Mouse (Mus musculus) frontal cortex, adult (tissue): ENCODE results near the gene Bcl7c.

Experiments
- ATAC-seq: cut with Nextera tagmentation; 2 replicates; pipeline ENCODE4 v1.9.2; 2017; ENCODE audit warnings: mild to moderate bottlenecking, moderate library complexity, mixed read lengths; ENCODE audit not compliant: low TSS enrichment

Gene Bcl7c

GRCm38 (mm10) chr7:127685304-127686018 is 23.3 kb downstream of the Bcl7c start:
- ATAC-seq = peak; percentile 60

- no peak for ATAC-seq
Observed at GRCm38 (mm10) chr7:127681888-127682553, 26.7 kb downstream of the Bcl7c start.

- no peak for ATAC-seq
Observed at GRCm38 (mm10) chr7:127680541-127680940, 28.2 kb downstream of the Bcl7c start.

- ATAC-seq = no peak
Observed at GRCm38 (mm10) chr7:127678811-127679210, 29.9 kb downstream of the Bcl7c start.

- ATAC-seq = no peak
Observed at GRCm38 (mm10) chr7:127677609-127678008, 31.1 kb downstream of the Bcl7c start.

- no peak for ATAC-seq
Observed at GRCm38 (mm10) chr7:127677077-127677476, 31.7 kb downstream of the Bcl7c start.

GRCm38 (mm10) chr7:127675391-127675811 is 33.3 kb downstream of the Bcl7c start:
- peak; percentile 82 for ATAC-seq

- ATAC-seq = peak; percentile 92
Observed at GRCm38 (mm10) chr7:127674977-127675376, 33.8 kb downstream of the Bcl7c start.

GRCm38 (mm10) chr7:127672776-127673175 is 36.0 kb downstream of the Bcl7c start:
- no peak for ATAC-seq

GRCm38 (mm10) chr7:127671880-127672774 is 36.6 kb downstream of the Bcl7c start:
- ATAC-seq = no peak

- no peak for ATAC-seq
Observed at GRCm38 (mm10) chr7:127667171-127667570, 41.6 kb downstream of the Bcl7c start.

GRCm38 (mm10) chr7:127666679-127667078 is 42.1 kb downstream of the Bcl7c start:
- no peak for ATAC-seq

- no peak for ATAC-seq
Observed at GRCm38 (mm10) chr7:127666066-127666654, 42.6 kb downstream of the Bcl7c start.

- ATAC-seq = no peak
Observed at GRCm38 (mm10) chr7:127662926-127663325, 45.8 kb downstream of the Bcl7c start.

- no peak for ATAC-seq
Observed at GRCm38 (mm10) chr7:127661833-127662232, 46.9 kb downstream of the Bcl7c start.

GRCm38 (mm10) chr7:127660882-127661281 is 47.9 kb downstream of the Bcl7c start:
- ATAC-seq = no peak

GRCm38 (mm10) chr7:127656946-127657345 is 51.8 kb downstream of the Bcl7c start:
- no peak for ATAC-seq

GRCm38 (mm10) chr7:127654318-127654717 is 54.4 kb downstream of the Bcl7c start:
- no peak for ATAC-seq

- ATAC-seq = no peak
Observed at GRCm38 (mm10) chr7:127652050-127652449, 56.7 kb downstream of the Bcl7c start.

GRCm38 (mm10) chr7:127651624-127652023 is 57.1 kb downstream of the Bcl7c start:
- no peak for ATAC-seq

GRCm38 (mm10) chr7:127649206-127649605 is 59.5 kb downstream of the Bcl7c start:
- ATAC-seq = no peak
